Mouse (Mus musculus) cerebellum, postnatal 4 days (tissue): Measurements from ENCODE around the gene Olfr917.

Source experiments
- DNase-seq, 2 experiments: peaks; one replicate each; pipeline ENCODE4 v3.0.0; 2022; ENCODE audit warnings: low spot score in 2 of 2, mixed read lengths in 1 of 2

Gene Olfr917

GRCm38 (mm10) chr9:38665742-38666141, at the start of gene Olfr917:
TSS of gene Olfr917 (minus strand) at chr9:38665842.
- no peak for DNase-seq

GRCm38 (mm10) chr9:38674501-38674900, 8.9 kb upstream of the Olfr917 start, which contains the start of gene Olfr918:
TSS of gene Olfr918 (minus strand) at chr9:38674601.
- no peak for DNase-seq

GRCm38 (mm10) chr9:38672887-38673286, 7.2 kb upstream of the Olfr917 start:
- no peak for DNase-seq

DNA sequence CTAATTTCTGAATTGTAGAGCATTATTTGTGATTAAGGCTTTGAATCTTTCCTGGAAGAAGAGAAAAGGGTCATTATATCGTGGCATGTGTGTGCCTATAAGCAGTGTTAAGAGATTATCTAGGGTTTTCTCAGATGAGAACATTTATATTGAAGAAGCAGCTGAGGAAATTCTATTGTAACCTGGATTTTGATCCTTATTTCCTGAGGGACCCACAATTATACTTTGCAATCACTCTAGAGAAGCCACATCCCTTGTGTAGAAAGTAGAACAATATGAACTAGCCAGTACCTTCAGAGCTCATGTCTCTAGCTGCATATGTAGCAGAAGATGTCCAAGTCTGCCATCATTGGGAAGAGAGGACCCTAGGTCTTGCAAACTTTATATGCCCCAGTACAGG, 5.9 kb downstream of the Olfr917 start, which contains the start of gene Olfr916:
TSS of gene Olfr916 (minus strand) at position 101 of the 400 bp plus-strand sequence.
- no peak for DNase-seq

DNA sequence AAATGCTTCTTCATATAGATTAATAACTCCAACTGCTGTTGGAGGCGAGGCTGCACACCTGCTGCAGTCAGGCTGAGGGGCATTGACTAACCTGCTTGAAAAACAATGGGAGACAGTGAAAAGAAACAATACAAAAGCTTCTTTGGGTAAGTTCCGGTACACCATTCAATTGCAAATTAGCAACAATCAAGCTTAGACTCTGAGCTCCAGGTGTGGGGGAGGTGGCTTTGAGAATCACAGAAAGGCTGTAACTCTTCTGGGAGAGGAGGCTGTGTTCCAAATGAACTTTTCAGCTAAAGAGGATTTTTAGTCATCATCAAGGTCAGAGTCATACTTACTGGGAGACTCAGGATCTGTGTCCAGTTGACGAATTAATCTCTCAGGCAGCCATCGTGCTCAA, 33.2 kb downstream of the Olfr917 start:
- DNase-seq: no peak
